Mouse (Mus musculus): ENCODE measurements around the gene Olfr1289. TPM values are rescaled to one million over a fixed set of nuclear protein-coding genes. Genes with fewer than 3 reads are reported as not detected.

The Olfr1289 gene
- polyA plus RNA-seq (2021), result not detected

DNA sequence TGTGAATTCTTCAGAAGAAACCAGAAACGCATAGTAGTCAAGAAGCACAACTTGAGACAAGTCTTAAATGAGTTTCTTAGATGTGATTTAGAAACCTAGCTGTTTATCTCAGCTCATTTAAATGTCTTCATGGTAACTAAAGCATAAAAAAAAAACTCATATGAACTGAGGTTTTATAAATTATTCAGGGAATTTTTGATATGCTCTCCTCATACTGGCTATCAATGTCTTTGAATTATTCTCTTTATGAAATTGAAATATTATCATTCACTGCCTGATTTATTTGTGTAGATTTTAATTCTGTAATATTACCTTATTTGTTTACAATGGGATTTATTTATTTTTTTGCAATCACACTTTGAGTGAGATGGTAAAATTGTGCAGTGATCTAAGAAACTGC, at the start of gene Olfr1289:
Olfr1289 (plus strand) TSS at position 301 of the 400 bp plus-strand sequence.
- no peak for TF ChIP-seq CTCF (IDR thresholded peaks at IDR 0.05)
- in situ Hi-C loops (cut with MboI; ENCODE audit: low pct_unique_long_range_greater_than_20kb), result no loop called here
- no peak for ATAC-seq
- ChIA-PET CTCF (no interaction called here), POLR2A (no interaction called here)
- no peaks in the 10 kb centered on the region for H3K27me3 ChIP-seq
- DNase-seq (ENCODE audit: low read depth, low spot score), result no peak

DNA sequence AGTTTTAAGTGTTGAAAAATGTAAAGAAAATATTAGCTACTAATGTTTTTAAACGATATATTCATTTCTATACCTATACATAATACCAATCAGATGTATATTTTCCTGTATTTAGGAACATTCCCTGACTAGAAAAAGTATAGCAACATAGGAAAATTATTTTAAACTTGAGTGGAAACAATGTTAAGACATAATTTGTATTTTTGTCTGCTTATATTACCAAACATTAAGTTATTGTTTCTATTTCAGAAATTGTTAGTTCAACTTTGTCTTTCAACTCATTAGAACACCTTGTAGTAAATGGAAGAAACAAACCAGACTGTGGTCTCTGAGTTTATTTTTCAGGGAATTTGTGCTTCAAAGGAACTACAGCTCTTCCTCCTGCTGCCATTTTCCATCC, 31.8 kb upstream of the Olfr1289 start, which contains the start of gene Olfr1287:
Olfr1287 (plus strand) TSS at position 301 of the 400 bp plus-strand sequence.
- ChIA-PET CTCF (no interaction called here), POLR2A (no interaction called here)
- no peaks in the 10 kb centered on the region for H3K27me3 ChIP-seq
- no peak for DNase-seq (ENCODE audit: low read depth, low spot score)
- ATAC-seq, result no peak
- TF ChIP-seq CTCF (IDR thresholded peaks at IDR 0.05), result no peak
- in situ Hi-C loops (cut with MboI; ENCODE audit: low pct_unique_long_range_greater_than_20kb), result no loop called here

DNA sequence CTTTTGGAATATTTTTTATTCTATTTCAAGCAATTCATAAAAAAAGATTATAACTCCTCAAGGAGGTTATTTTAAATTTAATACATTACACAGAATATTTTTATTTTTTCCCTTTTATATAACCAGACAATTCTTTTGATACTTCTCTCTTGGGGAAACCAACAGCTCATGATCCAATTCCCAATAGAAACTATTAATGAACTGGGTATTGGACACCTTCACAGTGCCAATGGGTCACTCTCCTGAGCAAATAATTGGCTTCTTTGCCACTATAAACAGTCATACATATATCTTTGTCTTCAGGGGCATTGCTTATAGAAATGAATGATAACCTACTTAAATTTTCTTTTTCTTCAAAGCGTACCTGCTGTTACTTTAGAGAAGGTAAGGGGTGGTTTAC, 6.8 kb upstream of the Olfr1289 start, which contains the start of gene Olfr1288:
Olfr1288 (plus strand) TSS at position 301 of the 400 bp plus-strand sequence.
- in situ Hi-C loops (cut with MboI; ENCODE audit: low pct_unique_long_range_greater_than_20kb), result loop anchor here (5.0 kb wide), 1 partner anchor 72 kb away; no protein-coding TSS in a partner anchor
- no peaks in the 10 kb centered on the region for H3K27me3 ChIP-seq
- no peak for TF ChIP-seq CTCF (IDR thresholded peaks at IDR 0.05)
- no peak for ATAC-seq
- ChIA-PET POLR2A (no interaction called here), CTCF (no interaction called here)
- DNase-seq (ENCODE audit: low read depth, low spot score), result no peak

GRCm38 (mm10) chr2:111493729-111494128, 13.1 kb downstream of the Olfr1289 start, which contains the start of gene Olfr1290:
Gene Olfr1290, minus strand, starts transcription at chr2:111493829.
- no peaks in the 10 kb centered on the region for H3K27me3 ChIP-seq
- DNase-seq (ENCODE audit: low read depth, low spot score) (no peak), ATAC-seq (no peak)
- in situ Hi-C loops (cut with MboI; ENCODE audit: low pct_unique_long_range_greater_than_20kb), result no loop called here
- ChIA-PET CTCF (no interaction called here), POLR2A (no interaction called here)
- TF ChIP-seq CTCF (IDR thresholded peaks at IDR 0.05), result no peak

- no peaks in the 10 kb centered on the region for H3K27me3 ChIP-seq
- ChIA-PET CTCF (no interaction called here), POLR2A (no interaction called here)
- no peak for ATAC-seq
- in situ Hi-C loops (cut with MboI; ENCODE audit: low pct_unique_long_range_greater_than_20kb), result no loop called here
- no peak for TF ChIP-seq CTCF (IDR thresholded peaks at IDR 0.05)
- DNase-seq (ENCODE audit: low read depth, low spot score), result no peak
These were observed 16.3 kb downstream of the Olfr1289 start, which contains the start of gene Olfr1291-ps1 for GRCm38 (mm10) chr2:111496880-111497279. Gene Olfr1291-ps1, plus strand, starts transcription at chr2:111497180.

DNA sequence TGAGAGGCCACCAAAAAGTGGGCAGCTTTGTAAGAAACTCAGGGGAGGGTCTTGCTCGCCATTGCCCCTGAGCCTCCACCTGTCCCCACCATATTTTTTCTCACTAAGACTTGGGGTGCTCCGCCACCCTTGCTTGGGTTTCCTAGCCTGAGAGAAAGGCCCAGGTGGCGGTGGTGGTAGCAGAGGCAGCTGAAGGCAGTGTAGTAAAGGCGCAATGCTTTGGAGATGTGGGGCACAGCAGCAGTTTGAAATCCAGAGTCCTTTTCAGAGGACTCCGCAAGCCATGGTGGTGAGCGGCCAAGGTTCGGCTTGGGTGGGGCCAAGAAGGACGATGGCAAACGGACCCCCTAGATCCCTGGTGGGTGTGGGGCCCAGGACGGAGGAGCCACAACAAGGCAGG, 36.8 kb downstream of the Olfr1289 start:
- TF ChIP-seq CTCF (IDR thresholded peaks at IDR 0.05), result no peak
- DNase-seq (ENCODE audit: low read depth, low spot score), result no peak
- no peaks in the 10 kb centered on the region for H3K27me3 ChIP-seq
- POLR2A ChIA-PET, result no interaction called here
- CTCF ChIA-PET, result no interaction called here
- in situ Hi-C loops (cut with MboI; ENCODE audit: low pct_unique_long_range_greater_than_20kb), result no loop called here
- no peak for ATAC-seq

GRCm38 (mm10) chr2:111524903-111525302, 44.3 kb downstream of the Olfr1289 start, which contains the start of gene Olfr1293-ps:
Gene Olfr1293-ps, plus strand, starts transcription at chr2:111525203.
- in situ Hi-C loops (cut with MboI; ENCODE audit: low pct_unique_long_range_greater_than_20kb), result no loop called here
- DNase-seq (ENCODE audit: low read depth, low spot score) (no peak), ATAC-seq (no peak)
- H3K27me3 ChIP-seq, result no peaks in the 10 kb centered on the region
- TF ChIP-seq CTCF (IDR thresholded peaks at IDR 0.05), result no peak
- ChIA-PET POLR2A (no interaction called here), CTCF (no interaction called here)

Other genes with a start within 250 kb of the Olfr1289 start
- not detected for gene Olfr1275, start 245.5 kb upstream of the Olfr1289 start, polyA plus RNA-seq (2021)
- not detected for gene Olfr1276, start 226.3 kb upstream of the Olfr1289 start, polyA plus RNA-seq (2021)
- not detected for gene Olfr1277, start 206.7 kb upstream of the Olfr1289 start, polyA plus RNA-seq (2021)
- not detected for gene Olfr1278, start 190.7 kb upstream of the Olfr1289 start, polyA plus RNA-seq (2021)
- 1.9 TPM for gene Olfr1279, start 180.2 kb upstream of the Olfr1289 start, polyA plus RNA-seq (2021)
- not detected for gene Olfr1280, start 166.8 kb upstream of the Olfr1289 start, polyA plus RNA-seq (2021)
- not detected for gene Olfr1281, start 154.3 kb upstream of the Olfr1289 start, polyA plus RNA-seq (2021)
- gene Olfr1282, start 144.7 kb upstream of the Olfr1289 start, polyA plus RNA-seq (2021), result not detected
- gene Olfr1283, start 114.0 kb upstream of the Olfr1289 start, polyA plus RNA-seq (2021), result not detected
- not detected for gene Olfr1284, start 105.3 kb upstream of the Olfr1289 start, polyA plus RNA-seq (2021)
- gene Olfr1286, start 57.7 kb upstream of the Olfr1289 start, polyA plus RNA-seq (2021), result not detected
- gene Olfr1287, start 31.7 kb upstream of the Olfr1289 start, polyA plus RNA-seq (2021), result not detected
- gene Olfr1288, start 6.7 kb upstream of the Olfr1289 start, polyA plus RNA-seq (2021), result not detected
- not detected for gene Olfr1290, start 13.0 kb downstream of the Olfr1289 start, polyA plus RNA-seq (2021)
- not detected for gene Olfr1291-ps1, start 16.4 kb downstream of the Olfr1289 start, polyA plus RNA-seq (2021)
- gene Olfr1293-ps, start 44.4 kb downstream of the Olfr1289 start, polyA plus RNA-seq (2021), result not detected
- gene Olfr1294, start 59.5 kb downstream of the Olfr1289 start, polyA plus RNA-seq (2021), result not detected
- gene Olfr1295, start 88.9 kb downstream of the Olfr1289 start, polyA plus RNA-seq (2021), result not detected
- gene Olfr1297, start 145.7 kb downstream of the Olfr1289 start, polyA plus RNA-seq (2021), result not detected
- not detected for gene Olfr1298, start 168.4 kb downstream of the Olfr1289 start, polyA plus RNA-seq (2021)
- gene Olfr1299, start 180.6 kb downstream of the Olfr1289 start, polyA plus RNA-seq (2021), result not detected

Measured in Patski (cell line).